Mouse (Mus musculus) right cerebral cortex, adult 2 months (tissue): Measurements from ENCODE around the gene Fgfr2.
"Not testable (repeated sequence)": the region's sequence is repeated elsewhere in the genome, so short reads cannot be mapped to it uniquely, and the experiment has no call there.

Experiments used
- DNase-seq, 2 experiments: peaks; one replicate each; pipeline ENCODE4 v3.0.0; 2021 to 2022; ENCODE audit warnings: low spot score in 2 of 2

Gene Fgfr2

DNA sequence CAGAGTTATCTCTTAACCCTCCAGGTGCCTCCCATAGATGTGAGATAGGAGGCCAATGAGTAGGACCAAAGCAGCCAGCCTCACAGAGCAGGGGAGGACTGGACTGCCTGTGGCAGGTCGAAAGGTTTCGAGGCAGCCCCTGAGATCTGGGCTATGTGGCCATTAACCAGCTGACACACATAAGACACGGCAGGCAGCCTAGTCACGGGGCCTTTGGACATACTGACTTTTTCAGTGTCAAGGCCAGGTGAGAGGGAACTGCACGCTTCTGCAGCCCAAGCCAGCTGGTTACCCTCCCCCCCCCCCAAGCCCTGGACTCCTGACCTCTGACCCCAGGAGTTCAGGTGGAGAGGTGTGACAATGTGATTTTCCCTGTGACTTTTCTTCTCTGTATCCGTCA is 458.3 kb downstream of the Fgfr2 start:
- no peak for DNase-seq

DNA sequence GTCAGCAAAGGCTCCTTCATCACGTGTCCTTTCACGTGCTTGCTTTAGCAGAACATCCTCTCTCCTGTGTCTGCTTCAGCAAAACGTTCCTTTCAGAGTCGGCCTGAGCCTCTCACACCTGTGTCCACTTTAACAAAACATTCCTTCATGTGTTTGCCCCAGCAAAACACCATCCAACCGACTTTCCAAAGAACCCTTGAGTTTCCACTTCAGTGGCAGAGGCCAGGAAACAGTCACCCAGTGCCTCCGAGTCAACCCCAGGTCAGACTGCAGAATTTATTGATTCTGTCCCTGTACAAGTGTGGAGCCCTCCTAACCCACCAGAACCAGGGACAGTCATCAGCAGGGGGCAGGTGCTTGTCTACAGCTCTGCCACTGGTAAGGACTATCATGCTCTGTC is 460.3 kb downstream of the Fgfr2 start:
- not testable (repeated sequence) for DNase-seq

DNA sequence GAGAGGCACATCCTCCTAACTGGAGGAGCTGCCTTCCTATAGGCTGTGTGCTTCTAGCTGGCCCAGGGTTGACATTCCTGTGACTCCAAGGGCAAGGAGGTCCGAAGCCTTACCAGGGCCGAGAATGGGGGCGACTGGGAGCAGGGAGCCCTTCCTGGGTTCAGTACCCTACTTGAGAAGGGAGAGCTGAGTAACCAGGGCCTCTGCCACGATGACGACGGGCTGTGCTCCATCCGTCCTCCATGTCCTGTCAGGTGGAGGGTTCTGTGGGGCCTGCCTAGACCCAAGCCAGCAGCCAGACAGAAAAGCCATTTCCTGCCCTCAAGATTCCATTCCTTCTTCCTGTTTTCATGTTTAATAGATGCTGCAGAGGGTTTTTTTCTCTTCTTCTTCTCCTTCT is 463.5 kb downstream of the Fgfr2 start:
- DNase-seq, result no peak

DNA sequence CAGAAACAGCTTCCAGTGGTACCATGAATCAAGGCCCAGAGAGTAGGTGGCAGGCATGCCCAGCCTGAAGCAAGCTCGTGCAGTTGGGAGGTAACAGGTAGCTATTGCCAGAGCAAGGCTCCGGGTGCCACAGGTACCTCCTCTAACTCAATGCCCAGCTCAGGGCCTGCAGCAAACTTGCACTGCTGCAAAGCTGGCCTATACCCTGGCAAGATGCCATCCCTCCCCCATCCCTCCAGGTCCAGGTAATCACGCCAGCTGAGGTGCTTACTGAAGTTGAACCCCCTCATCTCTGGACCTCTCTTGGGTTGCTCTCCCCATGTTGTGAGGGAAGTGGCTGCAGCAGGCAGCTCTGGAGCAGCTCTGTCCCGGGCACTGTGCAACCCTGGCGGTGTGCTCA is 464.5 kb downstream of the Fgfr2 start:
- DNase-seq, result no peak

DNA sequence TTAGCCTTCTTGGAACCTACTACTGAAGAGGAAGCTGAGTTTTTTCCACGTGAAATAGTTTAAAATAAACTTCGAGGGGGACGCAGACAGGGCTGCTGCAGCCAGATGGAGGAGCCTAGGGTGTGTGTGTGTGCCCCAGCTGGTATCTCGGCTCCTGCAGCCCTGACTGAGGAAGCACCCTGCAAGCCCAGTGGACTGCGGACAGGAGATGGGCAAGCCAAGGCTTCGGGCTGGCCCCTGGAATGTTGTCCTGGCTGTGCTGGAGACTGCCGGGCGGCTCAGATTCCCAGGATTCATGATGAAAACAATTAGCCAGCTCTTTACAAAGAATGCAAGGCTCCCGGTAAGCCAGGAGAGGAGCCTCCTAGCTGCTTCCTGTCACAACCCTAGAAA is 465.1 kb downstream of the Fgfr2 start:
- DNase-seq, result no peak

DNA sequence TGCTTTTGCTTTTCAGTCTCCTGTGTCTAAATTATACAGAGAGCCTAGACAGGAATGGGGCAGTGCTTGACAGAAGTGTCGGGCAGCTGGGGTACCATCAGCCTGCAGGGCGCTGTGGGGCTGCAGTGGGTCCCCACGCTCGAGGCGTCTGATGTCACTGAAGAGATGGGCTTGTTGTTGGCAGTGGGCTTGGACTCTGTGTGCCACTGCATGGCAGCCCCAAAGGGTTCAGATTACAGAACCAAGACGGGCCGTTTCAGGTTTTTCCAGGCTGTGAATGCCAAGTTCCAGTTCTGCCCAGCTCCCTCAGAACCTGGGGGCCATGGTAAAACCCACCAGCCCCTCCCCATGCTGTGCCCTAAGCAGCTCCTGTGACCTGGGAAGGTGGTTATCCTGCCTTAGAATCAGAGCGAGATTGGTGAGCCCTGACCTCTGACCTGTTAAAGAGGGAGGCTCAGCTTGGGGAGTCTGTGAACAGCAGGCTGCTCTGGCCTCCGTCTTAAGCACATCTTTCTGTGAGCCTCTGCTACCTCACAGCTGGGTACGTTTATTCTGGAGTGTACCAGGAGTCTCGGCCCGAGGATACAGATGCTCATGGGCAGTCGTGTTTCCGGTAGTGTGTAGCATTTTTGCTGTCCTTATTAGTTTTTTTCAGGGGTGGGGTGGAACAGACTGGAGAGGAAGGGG is 465.6 kb downstream of the Fgfr2 start:
- DNase-seq, result no peak

DNA sequence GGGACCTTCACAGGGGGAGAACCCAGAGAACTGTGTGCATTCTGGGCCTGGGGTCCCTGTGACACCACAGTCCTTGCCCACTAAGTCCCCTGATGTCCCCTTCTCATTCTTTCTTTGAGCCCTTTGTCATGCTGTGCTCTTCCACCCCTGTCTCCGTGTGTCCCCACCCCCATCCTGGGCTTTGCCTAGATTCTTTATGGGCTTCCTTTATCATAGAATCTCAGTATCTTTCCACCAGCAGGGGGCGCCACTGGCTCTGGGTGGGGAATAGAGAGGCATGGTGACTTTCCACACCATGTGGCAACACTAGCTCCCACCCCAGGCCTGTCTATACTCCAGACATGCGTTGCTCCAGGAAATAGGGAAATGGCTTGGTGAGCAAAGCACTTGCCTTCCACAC is 466.6 kb downstream of the Fgfr2 start:
- peak; percentile 81 to 91 for DNase-seq

DNA sequence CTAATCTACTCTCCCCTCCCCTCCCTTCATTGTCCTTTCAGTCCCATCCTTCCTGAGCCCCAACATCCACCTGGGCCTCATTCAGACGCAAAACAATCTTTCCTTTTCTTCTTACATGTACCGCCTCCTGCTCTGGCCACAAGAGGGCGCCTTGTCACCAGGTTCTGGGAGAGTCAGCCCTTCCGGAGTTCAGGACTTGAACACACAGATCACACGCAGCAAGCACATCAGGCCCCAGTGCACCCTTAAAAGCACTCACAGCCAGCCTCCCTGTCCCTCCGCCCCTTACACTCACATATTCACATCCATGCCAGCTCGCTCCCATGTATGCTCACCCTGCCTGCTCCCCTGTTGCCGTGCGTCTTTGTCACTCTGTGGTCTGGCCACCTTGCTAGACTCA is 467.1 kb downstream of the Fgfr2 start:
- DNase-seq, result peak; percentile 88 to 95

DNA sequence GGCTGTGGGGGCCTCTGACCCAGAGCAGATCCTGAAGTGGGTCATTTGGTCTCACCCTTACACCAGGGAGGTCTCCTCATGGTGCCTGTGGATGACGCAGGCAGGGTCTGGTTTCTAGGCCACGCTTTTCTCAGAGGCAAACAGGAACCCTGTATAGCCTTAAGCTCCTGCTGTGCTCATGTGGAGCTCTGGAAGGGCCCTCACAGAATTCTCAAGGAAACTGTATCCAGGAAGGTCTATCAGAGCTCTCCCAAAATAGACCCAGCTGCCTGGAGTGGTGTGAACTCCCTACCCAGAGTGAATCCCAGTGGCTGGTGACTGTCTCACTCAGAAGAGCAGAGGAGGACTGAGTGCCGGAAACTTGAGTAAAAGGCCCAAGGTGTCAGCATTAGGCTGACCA is 468.7 kb downstream of the Fgfr2 start:
- DNase-seq, result no peak

DNA sequence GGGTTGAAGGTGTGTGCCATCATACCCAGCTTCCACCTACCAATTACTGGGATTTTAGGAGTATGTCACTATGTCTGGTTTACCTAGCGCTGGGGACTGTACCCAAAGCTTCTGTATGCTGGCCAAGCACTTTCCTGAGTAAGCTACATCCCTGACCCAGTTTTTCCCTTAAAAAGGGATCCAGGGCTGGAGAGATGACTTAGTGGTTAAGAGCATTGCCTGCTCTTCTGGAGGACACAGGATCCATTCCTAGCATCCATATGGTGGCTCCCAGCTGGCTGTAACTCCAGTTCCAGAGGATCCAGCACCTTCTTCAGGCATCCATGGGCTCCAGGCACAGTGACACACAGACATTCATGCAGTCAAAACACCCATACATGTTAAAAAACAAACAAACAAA is 476.6 kb downstream of the Fgfr2 start:
- DNase-seq, result no peak

DNA sequence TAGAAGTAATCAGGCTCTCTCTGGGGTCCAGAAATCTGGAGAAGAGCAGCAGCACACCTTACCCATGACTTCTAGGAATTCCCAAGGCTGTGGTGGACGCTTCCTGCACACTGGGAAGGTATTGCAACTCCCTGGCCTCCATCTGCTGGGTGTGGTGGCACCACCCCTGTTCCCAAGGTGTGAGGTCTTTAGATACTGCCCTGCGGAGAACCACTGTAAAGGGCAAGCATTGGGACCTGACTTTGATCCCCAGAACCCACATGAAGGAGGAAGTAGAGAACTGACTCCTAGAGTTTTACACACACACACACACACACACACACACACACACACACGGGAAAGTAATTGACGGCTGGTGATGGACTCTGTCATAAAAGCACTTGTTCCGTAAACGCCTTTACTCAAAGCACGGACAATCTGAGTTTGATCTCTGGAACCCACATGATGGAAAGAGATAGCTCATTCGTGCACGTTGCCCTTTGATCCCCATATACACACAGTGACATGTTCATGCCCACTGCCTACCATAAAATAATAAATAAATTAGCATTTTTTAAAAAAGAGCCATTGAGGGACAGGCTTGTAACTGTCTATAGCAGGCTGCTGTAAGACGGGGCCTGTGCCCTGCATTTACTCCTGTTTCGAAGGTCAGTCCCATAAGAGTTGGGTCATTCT is 478.4 kb downstream of the Fgfr2 start:
- no peak for DNase-seq

DNA sequence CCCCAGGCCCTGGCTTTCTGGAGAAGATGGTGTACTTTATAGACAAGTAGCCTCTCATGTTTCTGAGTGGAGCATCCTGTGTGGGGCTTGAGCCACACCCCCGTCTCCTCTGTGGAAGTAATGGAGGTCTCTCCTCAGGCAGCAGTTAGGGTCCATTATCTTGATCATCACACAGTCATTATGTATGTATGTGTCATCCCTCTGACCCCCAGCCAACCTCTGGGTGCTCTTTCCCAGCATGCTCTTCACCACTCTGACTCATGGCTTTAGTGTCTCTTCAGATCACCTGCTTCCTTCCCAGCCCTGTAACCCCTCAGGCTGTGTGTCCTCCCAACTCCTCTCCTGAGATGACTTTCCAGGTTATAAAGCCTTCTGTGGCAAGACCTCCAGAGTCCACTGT is 481.5 kb downstream of the Fgfr2 start:
- no peak for DNase-seq

DNA sequence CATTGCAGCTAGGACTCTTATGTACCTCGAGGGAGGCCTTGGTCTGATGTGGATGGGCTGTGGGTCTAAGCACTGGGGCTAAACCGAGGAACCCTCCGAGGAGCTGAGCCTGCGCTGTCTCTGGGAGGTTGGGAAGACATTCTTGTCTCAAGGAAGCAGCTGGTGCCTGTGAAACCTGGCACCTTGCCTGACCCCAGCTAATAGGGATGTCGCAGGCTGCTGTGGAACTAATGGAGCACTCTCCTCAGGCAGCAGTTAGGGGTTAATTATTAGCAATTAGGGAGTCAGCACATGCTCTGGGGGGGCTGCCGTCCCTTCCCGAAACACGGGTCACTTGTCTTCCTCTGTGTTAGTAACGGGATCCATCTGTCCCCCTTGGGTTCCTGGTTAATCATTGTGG is 482.2 kb downstream of the Fgfr2 start:
- peak in 1 of 2 experiments; percentile 24 for DNase-seq

DNA sequence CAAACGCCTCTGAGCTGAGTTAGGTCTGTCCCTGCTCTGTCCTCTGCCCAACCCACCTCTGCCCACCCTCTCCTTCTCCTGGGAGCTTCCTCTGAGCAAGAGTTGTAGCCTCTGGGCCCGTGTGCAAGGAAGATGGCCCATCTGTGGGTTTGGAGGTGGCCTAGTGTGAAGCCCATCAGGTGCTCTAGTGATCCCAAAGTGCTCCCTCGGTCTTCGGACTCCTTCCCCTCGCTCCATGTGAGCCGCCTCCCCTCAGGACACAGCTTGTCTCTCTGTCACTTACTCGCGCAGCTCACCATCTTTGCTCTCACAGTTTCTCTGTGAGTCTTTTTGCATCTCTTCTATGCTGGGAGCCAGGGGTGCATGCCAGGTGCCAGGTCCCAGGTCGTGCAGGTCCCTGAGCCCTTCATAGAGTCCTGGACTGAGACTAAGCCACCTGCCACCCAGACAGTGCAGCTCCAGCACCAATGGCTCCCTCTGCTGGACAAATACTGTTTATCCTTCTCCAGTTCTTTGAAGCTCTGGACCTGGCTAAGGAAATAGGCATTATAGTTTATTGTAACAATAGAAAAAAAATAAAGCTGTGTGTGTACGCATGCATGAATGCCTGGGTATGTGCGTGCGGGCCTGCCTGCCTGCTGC is 484.6 kb downstream of the Fgfr2 start:
- peak in 1 of 2 experiments; percentile 56 for DNase-seq

DNA sequence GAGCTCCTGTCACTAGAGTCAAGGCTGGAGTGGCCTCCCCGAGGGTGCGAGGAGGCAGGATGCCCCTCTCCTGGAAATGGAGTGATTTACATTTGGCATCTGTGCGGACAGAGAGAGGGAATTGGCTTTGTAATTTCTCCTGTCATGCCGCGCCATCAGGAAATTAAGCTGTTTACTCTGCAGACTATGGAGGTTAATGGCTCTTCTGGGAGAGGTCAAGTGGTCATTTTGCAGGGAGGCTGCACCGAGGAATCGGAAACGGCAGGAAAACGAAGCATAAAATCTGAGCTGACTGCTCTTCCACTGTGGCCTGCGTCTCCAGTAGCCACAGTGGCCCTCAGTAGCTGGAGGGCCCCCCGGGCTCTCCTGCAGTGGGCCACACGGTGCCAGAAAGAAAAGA is 485.9 kb downstream of the Fgfr2 start:
- no peak for DNase-seq

DNA sequence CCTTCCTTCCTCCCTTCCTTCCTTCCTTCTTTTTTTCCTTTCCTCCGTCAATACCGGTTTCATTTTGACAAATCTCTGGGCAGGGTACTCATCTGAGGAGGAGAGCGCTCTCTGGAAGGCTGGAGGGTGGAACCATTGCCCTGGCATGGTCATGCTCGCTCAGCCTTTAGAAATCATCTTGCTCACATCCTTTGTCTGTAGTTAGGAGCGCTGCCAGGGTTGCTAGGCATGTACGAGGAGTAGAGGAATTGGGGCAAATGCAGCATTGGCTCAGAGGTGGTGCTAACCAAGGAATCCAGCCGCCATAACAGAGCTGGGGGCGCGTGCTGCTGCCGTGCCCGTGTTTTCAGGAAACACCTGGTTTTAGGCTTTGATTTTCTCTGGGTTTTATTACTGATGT is 491.8 kb downstream of the Fgfr2 start:
- peak; percentile 56 to 61 for DNase-seq

DNA sequence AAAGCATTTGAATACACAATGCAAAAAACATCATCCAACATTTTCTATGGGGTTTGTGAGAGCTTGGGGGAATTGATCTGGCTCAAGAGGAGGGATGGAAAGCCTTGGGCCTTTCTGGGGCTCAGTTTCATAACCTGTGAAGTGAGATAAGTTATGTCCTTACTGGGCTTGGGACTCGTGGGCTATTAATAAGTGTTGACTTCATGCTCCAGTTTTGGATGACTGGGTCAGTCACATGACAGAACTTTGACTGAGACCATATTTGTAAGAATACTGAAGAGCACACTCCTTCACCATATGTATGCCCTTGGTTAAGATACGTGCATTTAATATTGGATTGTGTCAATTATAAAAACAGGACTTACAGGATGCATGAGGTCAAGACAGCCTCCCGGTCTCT is 495.7 kb downstream of the Fgfr2 start:
- DNase-seq, result no peak

DNA sequence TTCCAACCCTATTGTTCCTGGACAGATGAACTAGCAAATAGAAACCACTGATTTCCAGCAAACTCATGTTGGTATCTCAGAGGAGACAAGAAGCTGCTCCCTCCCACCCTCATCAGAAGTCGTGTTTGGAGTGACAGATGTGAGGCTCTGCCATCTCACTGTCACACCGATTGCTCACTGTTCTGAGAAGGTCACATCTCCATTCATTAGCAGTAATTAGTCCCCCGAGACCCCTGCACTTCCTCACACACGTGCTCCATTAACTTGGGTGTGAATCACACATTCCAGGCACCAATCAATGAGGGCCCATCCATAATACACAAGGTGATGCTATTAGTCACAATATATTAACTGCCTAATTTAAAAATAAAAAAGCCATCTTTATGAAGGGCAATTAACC is 497.0 kb downstream of the Fgfr2 start:
- DNase-seq, result no peak

DNA sequence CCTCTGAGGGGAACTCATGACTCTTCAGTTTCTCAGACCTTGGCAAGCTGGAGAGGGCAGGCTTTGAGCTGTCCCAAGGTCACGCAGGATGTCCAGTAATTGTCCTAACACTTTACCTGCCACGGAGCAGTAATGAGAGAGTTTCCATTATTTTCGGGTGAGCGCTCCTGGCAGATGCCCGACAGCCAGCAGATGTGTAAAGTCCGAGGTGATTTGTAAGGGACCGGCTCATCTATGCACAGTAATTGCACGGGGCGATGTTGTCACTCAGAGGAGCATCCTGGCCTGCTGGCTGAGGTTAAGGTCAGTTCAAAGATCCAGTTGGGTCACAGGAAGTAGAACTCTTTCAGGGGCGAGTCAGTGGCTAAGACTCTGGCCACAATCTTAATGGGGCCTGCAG is 499.0 kb downstream of the Fgfr2 start:
- no peak for DNase-seq

DNA sequence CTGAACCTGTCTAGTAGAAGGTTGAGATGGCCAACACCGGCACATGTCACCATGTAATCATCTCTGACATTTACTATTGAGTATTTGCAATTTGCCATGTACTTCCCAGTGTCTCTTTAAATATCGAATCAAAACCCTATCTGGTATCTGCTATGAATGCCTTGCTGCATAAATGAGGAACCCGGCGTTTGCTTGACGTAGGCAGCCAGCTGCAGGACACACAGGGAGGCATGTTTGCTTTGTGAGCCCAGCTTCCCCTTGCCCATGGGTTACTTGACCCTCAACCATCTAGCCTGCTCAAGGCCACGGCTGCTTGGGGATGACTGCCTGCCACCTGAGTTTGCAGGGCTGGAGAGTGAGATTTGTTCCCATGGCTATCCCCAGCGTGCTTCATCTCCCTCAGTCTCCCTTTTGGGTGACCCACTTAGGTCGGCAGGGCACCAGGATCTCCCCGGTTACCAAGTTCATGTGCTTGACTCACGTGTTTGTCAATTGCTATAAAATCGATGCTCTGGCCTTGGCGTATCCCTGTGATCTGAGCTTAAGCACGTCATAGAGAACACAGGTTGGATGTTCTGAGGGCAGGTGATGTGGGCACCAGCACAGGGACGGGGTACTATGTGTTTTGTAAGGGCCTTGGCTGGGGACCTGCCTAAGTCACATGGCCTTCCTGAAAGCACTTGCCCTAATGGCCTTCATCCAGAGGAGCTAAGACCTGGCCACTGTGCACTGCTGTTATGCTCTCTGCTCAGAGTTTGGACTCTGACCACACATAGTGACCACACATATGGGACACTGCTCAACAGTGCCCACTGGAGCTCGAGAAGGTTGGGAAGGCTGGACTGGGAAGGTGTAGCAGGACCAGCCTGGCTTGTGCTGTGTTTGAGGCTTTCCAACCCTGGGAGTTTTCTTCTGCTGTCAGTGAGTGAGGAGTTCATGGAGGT is 502.9 kb downstream of the Fgfr2 start:
- no peak for DNase-seq

DNA sequence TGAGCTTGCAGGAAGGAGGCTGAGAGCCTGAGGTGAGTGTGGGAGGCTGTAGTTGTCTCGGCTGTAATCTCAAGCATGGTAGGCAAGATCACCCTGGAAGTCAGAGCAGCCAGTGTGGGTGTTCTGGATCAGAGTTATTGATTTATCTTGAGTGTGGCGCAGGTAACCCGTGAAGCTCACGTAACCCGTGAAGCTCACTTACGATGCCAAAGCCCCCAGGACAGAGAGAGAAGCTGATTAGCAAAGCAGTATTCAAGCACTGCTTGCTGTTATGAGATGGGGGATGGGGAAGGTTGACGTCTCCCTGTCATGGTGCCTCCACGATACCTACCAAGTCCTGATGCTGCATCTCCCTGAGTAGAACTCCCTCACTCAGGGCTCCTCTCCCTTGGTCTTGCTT is 503.6 kb downstream of the Fgfr2 start:
- DNase-seq, result no peak

DNA sequence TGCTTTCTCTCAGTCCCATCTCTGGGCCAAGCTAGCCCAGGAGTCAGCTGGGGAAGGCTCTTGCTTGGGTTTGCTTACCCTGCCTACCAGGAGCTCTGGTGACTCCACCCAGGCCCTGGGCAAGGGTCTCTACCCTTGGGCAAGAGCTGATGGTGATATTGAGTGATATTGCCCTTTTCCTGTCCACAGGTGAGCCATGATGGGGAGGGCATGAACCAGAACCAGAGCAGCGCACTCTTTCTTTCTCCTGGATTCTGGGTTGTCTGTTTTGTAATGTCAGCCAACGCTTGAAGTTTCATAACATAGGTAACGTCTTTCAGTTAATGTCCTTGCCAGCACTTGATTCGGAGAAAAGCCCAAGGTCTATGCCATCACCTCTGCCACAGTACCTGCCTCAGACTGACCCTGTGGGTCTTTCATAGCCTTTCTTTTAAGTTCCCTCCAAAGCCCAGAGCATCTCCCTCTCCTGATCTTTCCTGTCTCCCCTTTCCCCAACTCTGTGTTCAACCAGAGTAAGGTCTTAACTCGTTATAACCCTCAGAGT is 506.1 kb downstream of the Fgfr2 start:
- DNase-seq, result no peak
